Mouse (Mus musculus) bone marrow, adult 2 months (tissue): Measurements from ENCODE around the gene Myh1.

Experiments
- CTCF ChIP-seq: fragments of 200-500 bp; IDR thresholded peaks from 2 replicates; pipeline ENCODE4 v1.5.1; 2011; ENCODE audit warnings: low read length, control low read depth; ENCODE audit not compliant: control insufficient read depth, insufficient read depth
- POLR2A ChIP-seq: fragments of 200-500 bp; IDR thresholded peaks from 2 replicates; pipeline ENCODE4 v1.6.1; 2011; ENCODE audit warnings: low read depth, mild to moderate bottlenecking, control low read depth, low read length, borderline replicate concordance; ENCODE audit not compliant: control insufficient read depth

DNA sequence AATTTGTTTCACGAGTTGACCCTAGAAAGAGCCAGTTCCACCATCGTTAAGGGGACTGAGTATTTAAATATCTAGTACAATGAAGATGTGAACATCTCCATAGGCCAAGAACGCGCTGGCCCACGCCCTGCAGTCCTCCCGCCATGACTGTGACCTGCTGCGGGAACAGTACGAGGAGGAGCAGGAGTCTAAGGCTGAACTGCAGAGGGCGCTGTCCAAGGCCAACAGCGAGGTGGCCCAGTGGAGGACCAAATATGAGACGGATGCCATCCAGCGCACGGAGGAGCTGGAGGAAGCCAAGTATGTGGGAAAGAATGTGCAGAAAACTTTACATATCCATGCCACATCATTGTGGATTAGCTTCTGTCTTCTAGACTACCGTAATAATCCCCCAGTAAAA, 8.4 kb upstream of the Myh1 start:
- TF ChIP-seq CTCF (no peak), POLR2A (no peak)
